Mouse (Mus musculus) lung, postnatal 0 days (tissue): ENCODE measurements around the gene Vps51.

Experiments
- CTCF ChIP-seq: IDR thresholded peaks from 2 replicates; pipeline ENCODE4 v1.5.1; 2016; ENCODE audit warnings: antibody characterized with exemption, mild to moderate bottlenecking
- EP300 ChIP-seq: IDR thresholded peaks from 2 replicates; pipeline ENCODE4 v1.6.1; 2016; ENCODE audit warnings: antibody characterized with exemption, mild to moderate bottlenecking, control low read depth

DNA sequence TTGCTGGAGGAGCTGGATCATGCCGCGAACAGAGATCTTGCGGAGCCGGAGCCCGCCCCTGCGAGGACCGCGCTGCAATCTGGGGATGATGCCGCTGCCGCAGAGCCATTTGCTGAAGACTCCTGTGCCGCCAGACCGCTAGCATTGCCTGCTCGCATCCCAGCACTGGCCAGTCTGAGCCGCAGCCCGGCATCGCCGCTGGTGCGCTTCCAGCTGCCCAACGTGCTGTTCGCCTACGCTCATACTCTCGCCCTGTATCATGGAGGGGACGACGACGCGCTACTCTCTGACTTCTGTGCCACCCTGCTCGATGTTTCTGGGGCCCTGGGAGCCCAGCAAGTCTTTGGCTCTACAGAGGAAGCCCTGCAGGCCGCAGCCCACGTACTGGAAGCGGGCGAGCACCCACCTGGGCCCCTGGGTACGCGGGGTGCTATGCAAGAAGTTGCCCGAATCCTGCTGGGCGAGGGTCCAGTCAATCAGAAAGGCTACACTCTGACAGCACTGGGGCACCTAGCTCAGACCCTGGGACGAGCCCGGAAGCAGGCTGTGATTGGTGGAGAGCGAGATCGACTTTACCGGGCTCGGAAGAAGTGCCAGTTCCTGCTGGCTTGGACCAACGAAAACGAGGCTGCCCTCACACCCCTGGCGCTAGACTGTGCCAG lies 15.3 kb downstream of the Vps51 start:
- TF ChIP-seq CTCF (no peak), EP300 (no peak)
